Mouse (Mus musculus): ENCODE results near the gene Sgk1.

- TF ChIP-seq ZC3H11A (IDR thresholded peaks at IDR 0.05; ENCODE audit: borderline replicate concordance, low read depth, low read length) (no peak), CHD2 (IDR thresholded peaks at IDR 0.05; ENCODE audit: low read depth, low read length) (no peak), HCFC1 (IDR thresholded peaks at IDR 0.05; ENCODE audit: borderline replicate concordance, insufficient read depth, low read length) (no peak)
These were observed 63.2 kb downstream of the Sgk1 start for GRCm38 (mm10) chr10:21945195-21945594.

Measured in ES-E14 (cell line).